Mouse (Mus musculus): Measurements from ENCODE around the gene Hivep3. TPM values are rescaled to one million over a fixed set of nuclear protein-coding genes. Genes with fewer than 3 reads are reported as not detected.
A peak's percentile ranks its signal among the peaks of the same experiment; 100 is the strongest.

Hivep3 gene
- polyA plus RNA-seq (2012; rRNA removed): 26.6 and 29.4 TPM in 2 replicates

GRCm38 (mm10) chr4:119733184-119733880, at the start of gene Hivep3:
Gene Hivep3 (plus strand): TSS chr4:119733784.
- DNase-seq (ENCODE audit: low spot score): peak; percentile 100

DNA sequence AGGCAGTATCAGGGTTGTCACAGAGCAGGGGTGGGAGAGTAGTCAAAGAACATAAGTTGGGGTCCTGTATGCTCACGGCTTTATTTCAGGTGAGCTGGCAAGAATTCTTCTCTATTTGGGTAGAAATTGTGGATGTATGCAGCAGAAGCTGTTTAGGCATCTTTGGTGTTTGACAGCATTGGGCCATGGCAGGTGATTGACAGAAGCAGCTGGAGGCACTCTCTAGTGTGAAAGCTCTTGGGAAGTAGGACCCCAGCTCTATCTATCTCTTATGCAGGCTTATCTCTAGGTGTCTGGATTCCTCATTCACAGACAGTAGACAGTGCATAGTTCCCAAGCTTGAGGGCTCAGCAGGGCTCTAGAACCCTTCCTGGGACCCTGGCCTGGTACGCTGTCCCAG, 47.8 kb upstream of the Hivep3 start:
- no peak for DNase-seq (ENCODE audit: low spot score)

DNA sequence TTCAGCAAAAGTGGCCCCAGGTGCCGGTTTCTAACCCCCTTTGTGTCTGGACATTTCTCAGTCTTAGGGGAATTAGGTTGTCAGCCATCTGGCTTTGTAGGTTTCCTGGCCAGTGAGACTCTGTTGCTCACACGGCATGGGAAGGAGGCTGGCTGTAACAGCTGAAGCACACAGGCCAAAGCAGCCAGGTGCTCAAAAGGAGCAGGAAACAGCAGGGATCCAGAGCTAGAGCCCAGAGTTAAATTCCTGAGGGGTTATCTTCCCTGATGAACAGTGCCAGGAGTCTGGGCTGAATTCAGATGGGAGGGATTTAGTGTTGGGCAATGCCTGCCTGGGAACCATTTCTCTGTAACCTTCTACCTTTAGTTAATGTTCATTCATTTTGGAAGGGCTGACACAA, 35.2 kb upstream of the Hivep3 start:
- no peak for DNase-seq (ENCODE audit: low spot score)

DNA sequence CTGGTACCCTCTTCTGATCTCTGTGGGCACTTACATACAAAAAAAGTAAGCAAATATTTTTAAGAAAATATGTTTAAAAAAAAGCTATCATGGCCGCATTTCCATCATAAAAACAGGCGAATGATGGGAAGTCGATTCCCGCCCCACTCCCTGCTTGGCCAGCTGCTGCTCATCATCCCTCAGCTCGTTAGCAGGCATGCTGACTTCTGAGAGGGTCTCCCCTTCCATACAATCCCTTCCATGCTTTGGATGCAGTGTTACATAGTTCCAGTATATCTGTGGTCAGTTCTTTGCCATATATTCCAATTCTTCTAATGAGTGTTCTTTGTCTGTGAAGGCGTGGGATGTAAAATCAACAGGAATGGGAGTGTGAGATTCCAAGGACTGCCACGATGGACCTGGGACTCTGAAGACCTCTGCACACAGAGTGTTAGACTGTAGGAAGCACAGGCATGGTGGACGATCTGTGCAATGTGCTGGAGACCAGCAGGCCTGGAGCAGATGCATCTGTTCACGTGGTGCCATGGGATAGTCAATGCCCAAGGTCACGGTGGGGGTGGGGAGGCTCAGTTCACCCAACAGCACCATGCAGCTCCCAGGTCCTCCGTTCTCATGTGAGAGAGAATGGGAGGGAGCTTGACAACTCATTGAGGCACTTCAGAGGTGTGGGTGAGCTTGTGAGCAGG, 32.2 kb upstream of the Hivep3 start:
- no peak for DNase-seq (ENCODE audit: low spot score)

DNA sequence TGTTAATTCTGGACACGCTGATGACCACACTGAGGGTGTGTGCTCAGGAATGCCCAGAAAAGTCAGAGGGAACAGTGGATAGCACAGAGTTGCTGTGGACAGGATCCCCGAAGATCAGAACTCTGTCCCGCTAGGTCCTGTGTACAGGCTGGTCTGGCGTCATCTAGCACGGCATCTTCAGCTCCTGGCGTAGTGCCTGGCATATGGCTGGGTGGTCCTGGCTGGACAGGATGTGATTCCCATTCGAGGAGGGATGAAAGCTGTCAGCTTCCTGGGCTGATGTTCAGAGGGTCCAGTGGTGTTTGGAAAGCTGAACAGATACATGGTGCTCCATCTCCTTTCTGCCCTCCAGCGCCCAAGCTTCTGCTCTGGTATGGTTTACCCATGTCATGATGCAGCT, 29.6 kb upstream of the Hivep3 start:
- DNase-seq (ENCODE audit: low spot score): no peak

- DNase-seq (ENCODE audit: low spot score): no peak
Observed at GRCm38 (mm10) chr4:119707326-119707725, 26.3 kb upstream of the Hivep3 start.

GRCm38 (mm10) chr4:119707751-119708150, 25.8 kb upstream of the Hivep3 start:
- no peak for DNase-seq (ENCODE audit: low spot score)

DNA sequence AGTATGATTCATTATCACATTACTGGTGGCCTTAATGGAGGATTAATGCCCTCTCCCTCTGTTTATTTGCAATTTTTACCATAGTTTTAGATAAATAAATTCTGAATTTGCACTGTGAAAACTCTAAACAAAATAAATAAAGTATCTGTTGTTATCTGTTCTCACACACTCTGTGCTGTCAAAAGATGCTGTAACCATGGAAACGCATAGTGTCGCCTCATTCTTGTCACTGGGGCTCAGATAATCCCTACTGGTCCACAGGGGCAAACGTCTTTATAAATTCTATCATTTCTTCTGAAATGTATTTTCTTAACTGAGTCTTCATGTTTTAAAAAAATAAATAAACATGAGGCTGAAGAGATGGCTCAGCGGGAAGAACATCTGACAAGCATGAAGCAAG, 23.4 kb upstream of the Hivep3 start:
- no peak for DNase-seq (ENCODE audit: low spot score)

DNA sequence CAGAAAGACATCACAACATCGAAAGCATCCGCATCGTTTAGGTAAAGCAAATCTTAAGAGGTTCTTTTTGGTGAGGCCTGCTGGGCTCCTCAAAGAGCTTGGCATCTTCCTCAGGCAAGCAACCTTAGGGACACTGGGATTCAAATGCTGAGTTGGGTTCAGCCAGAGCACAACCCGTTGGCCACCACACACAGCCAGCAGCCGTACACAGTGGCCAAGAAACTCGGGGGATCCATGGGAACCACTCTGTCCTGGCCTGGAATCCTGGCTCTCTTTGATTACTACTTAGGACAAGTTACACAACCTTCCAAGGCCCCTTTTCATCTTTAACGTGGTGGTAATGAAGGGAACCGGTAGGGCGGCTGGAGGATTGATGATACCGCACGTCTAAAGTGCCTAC, 16.1 kb upstream of the Hivep3 start:
- no peak for DNase-seq (ENCODE audit: low spot score)

DNA sequence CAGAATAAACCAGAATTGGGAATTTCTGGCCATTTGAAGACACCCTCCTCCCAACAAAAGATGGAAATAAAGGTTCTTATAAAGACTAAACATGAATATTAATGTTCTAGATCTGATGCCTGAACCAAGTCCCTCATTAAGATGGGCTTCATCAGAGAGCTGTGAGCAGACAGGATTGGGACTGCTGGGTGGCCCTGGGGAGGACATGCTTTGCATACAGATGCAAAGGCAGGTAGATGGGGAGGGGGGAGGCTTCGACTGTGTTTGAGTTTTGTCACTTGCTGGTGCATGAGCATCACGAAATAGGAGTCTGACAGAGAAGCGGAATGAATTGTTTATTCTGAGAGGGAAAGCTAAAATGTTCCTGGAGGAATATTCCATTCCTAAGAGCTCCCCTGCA, 12.1 kb upstream of the Hivep3 start:
- no peak for DNase-seq (ENCODE audit: low spot score)

DNA sequence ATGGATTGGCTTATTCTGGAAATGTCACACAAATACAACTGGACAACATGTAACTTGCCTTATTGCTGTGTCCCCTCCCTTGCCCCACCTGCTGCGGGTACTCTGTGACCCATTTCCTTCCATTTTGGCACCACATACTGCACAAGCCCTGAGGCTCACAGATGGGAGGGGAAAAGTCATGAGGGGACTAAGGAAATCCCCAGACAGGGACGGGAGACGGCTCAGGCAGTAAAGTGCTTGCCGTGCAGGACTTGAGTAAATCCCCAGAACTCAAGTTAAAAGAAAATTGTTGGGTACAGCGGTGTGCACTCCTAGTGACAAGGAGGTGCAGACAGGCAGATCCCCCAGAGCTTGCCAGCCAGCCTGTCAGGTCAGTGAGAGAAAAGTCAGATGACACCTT, 7.5 kb upstream of the Hivep3 start:
- DNase-seq (ENCODE audit: low spot score): no peak

- DNase-seq (ENCODE audit: low spot score): no peak
Observed at GRCm38 (mm10) chr4:119727871-119728270, 5.7 kb upstream of the Hivep3 start.

DNA sequence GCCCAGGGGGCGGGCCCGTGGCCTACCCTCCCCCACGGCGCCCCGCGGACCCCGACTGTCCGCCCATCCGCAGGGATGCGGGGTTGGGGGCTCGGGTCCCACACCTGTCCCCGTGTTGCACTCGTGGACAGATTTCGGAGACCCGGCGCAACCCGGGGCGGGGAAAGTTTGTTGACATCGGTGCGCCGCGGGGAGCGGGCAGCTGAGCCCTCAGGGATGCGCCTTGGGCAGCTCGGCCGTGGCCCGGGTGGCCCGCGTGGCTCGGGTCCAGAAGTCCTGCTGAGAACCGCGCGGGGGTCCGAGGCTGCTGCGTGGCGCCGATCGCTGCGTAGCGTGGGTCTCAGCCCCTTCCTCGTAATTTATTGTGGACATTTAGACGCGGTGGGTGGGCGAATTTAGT, 358 bp downstream of the Hivep3 start:
- DNase-seq (ENCODE audit: low spot score): no peak

- DNase-seq (ENCODE audit: low spot score): no peak
Observed at GRCm38 (mm10) chr4:119734352-119734751, 768 bp downstream of the Hivep3 start.

GRCm38 (mm10) chr4:119738641-119739040, 5.1 kb downstream of the Hivep3 start:
- no peak for DNase-seq (ENCODE audit: low spot score)

DNA sequence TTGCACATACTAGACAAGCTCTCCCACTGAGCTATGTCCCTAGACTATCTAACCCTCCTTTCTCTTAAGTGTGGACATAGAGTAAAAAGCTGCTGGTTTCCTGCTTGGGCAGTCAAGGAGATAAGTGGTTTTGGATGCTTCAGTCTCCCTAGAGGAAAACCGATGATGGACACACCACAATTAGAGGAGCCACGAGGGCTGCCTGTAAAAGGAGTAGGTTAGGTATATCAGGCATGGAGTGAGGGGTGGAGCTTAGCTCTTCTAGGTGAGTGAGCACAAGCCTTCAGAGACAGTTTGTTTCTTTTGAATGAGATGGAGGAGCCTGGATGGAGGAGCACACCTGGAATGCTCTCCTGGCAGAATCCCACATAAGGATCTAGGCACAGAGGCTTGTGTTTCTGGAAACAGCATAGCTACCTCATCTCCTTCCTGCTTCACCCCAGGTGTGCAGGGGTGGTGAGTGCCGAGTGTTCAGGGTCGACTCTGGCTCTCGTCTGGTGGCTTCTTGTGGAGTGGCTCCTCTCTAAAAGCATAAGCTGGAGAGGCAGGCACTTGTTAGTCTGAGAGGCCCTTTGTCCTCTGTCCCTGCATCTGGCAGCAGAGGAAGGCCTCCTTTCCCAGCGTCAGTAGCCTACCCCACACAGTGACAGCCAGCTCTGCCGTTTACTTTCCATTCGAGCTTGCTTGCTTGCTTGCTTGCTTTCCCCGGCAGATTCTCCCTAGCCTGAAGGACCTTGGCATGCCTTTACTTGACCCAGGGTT, 5.9 kb downstream of the Hivep3 start:
- no peak for DNase-seq (ENCODE audit: low spot score)

- DNase-seq (ENCODE audit: low spot score): no peak
Observed at GRCm38 (mm10) chr4:119748341-119748740, 14.8 kb downstream of the Hivep3 start.

DNA sequence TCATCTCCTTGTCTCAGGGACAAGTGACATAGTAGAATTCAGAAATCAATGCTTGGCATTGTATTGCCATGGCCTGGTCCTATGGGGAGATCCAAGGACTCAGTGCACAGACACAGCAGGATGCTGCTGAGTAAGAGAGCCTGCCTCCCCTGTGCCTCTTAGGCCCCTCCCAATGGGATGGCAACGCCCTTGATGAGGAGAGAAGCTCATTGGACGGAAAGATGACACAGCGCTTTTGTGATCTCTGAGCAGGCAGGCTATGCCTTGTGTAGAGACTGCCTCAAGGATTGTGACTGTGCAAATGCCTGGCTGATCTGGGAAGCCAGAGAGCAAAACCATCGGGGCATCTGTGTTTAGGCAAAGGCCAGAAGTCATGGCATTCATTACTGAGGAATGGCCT, 16.6 kb downstream of the Hivep3 start:
- no peak for DNase-seq (ENCODE audit: low spot score)

DNA sequence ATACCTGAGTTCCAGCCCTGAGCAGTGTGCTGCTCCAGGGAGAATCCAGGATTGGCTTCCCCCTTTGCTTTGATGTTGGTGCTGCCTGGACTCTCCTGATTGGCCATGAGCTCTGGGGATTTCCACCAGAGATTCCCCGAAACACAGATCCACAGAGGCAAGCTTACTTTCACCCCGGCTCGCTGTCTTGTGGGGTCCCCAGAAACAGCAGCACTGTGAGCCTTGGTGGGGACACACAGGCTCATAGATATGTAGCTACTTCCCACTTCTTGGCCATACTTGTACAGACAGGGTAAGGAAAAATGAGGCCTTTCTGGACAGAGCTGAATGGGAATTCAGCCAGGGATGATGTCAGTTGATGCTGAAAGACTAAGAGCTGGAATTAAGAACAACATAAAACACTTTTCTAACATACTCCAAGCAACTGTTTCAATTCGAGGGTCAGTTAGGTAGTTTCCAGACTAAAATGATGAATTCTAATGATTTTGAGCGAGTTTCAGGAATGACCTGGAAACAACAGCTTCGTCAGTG, 17.2 kb downstream of the Hivep3 start:
- DNase-seq (ENCODE audit: low spot score): no peak

GRCm38 (mm10) chr4:119751408-119752006, 17.9 kb downstream of the Hivep3 start:
- DNase-seq (ENCODE audit: low spot score): no peak

GRCm38 (mm10) chr4:119759574-119760233, 26.1 kb downstream of the Hivep3 start:
- DNase-seq (ENCODE audit: low spot score): no peak

DNA sequence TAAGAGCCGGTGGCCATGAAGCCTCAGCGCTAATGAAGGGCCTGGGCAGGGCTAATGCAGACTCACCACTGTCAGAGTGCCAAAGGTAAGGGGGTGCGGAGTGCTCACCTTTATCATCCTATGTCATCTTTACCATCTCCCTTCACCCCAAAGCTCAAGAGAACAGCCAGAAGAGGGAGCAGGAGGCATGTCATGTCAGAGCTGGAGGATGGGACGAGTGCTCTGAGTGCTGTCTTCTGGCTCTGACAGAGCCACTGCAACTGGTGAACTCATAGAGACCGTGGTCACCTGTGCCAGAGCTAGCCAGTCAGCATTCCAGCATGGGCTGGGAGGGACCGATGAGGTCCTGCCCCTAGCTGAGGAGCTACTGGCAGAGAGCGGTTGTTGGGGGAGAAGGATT, 27.2 kb downstream of the Hivep3 start:
- DNase-seq (ENCODE audit: low spot score): no peak

Data from urinary bladder, adult 2 months (tissue).